Mouse (Mus musculus): ENCODE data around the gene Gli3. TPM values are rescaled to one million over a fixed set of nuclear protein-coding genes. Genes with fewer than 3 reads are reported as not detected.

Gene Gli3
- polyA plus RNA-seq, 1 experiment: 24.7 TPM

- no peaks in the 10 kb centered on the region; the same call in 1 of the 2 replicates for H3K36me3 ChIP-seq (ENCODE audit: control insufficient read depth, insufficient read depth, low read length, poor library complexity, severe bottlenecking)
- H3K27ac ChIP-seq (ENCODE audit: insufficient read depth, low read length): no peak overlapping the region
- H3K4me1 ChIP-seq (ENCODE audit: control insufficient read depth, insufficient read depth, low read length): no peaks in the 10 kb centered on the region
- no peak overlapping the region for H3K9ac ChIP-seq (ENCODE audit: low read depth, poor library complexity, severe bottlenecking)
- H3K9me3 ChIP-seq (replicated peaks; ENCODE audit: control insufficient read depth, insufficient read depth, low read length, poor library complexity, severe bottlenecking): no peaks in the 10 kb centered on the region
- H3K4me3 ChIP-seq (ENCODE audit: low read depth, low read length): no peak overlapping the region
- H3K27me3 ChIP-seq (ENCODE audit: control insufficient read depth, insufficient read depth, low read length, poor library complexity, severe bottlenecking): no peaks in the 10 kb centered on the region
- TF ChIP-seq POLR2A (IDR thresholded peaks at IDR 0.05; ENCODE audit: insufficient read depth, low read length) (no peak), EP300 (IDR thresholded peaks at IDR 0.05; ENCODE audit: insufficient read depth, low read depth, low read length) (no peak), CTCF (IDR thresholded peaks at IDR 0.05; ENCODE audit: low read depth, low read length) (no peak)
Observed at GRCm38 (mm10) chr13:15714331-15714725, 251.3 kb downstream of the Gli3 start.

- Histone ChIP-seq H3K36me3 (ENCODE audit: control insufficient read depth, insufficient read depth, low read length, poor library complexity, severe bottlenecking) (no peaks in the 10 kb centered on the region; the same call in 1 of the 2 replicates), H3K4me1 (ENCODE audit: control insufficient read depth, insufficient read depth, low read length) (no peaks in the 10 kb centered on the region), H3K27ac (ENCODE audit: insufficient read depth, low read length) (no peak overlapping the region), H3K27me3 (ENCODE audit: control insufficient read depth, insufficient read depth, low read length, poor library complexity, severe bottlenecking) (no peaks in the 10 kb centered on the region), H3K9ac (ENCODE audit: low read depth, poor library complexity, severe bottlenecking) (no peak overlapping the region), H3K9me3 (replicated peaks; ENCODE audit: control insufficient read depth, insufficient read depth, low read length, poor library complexity, severe bottlenecking) (no peaks in the 10 kb centered on the region), H3K4me3 (ENCODE audit: low read depth, low read length) (no peak overlapping the region)
- TF ChIP-seq EP300 (IDR thresholded peaks at IDR 0.05; ENCODE audit: insufficient read depth, low read depth, low read length) (no peak), POLR2A (IDR thresholded peaks at IDR 0.05; ENCODE audit: insufficient read depth, low read length) (no peak), CTCF (IDR thresholded peaks at IDR 0.05; ENCODE audit: low read depth, low read length) (peak; percentile 17)
Observed at GRCm38 (mm10) chr13:15714726-15715437, 251.8 kb downstream of the Gli3 start.

GRCm38 (mm10) chr13:15721446-15721845 is 258.4 kb downstream of the Gli3 start:
- Histone ChIP-seq H3K27ac (ENCODE audit: insufficient read depth, low read length) (no peak overlapping the region), H3K4me1 (ENCODE audit: control insufficient read depth, insufficient read depth, low read length) (no peaks in the 10 kb centered on the region), H3K27me3 (ENCODE audit: control insufficient read depth, insufficient read depth, low read length, poor library complexity, severe bottlenecking) (no peaks in the 10 kb centered on the region), H3K4me3 (ENCODE audit: low read depth, low read length) (no peak overlapping the region), H3K9me3 (replicated peaks; ENCODE audit: control insufficient read depth, insufficient read depth, low read length, poor library complexity, severe bottlenecking) (no peaks in the 10 kb centered on the region), H3K36me3 (ENCODE audit: control insufficient read depth, insufficient read depth, low read length, poor library complexity, severe bottlenecking) (no peaks in the 10 kb centered on the region), H3K9ac (ENCODE audit: low read depth, poor library complexity, severe bottlenecking) (no peak overlapping the region)
- no peak for TF ChIP-seq POLR2A (IDR thresholded peaks at IDR 0.05; ENCODE audit: insufficient read depth, low read length)

- H3K36me3 ChIP-seq (ENCODE audit: control insufficient read depth, insufficient read depth, low read length, poor library complexity, severe bottlenecking): no peaks in the 10 kb centered on the region
- no peak overlapping the region for H3K4me3 ChIP-seq (ENCODE audit: low read depth, low read length)
- H3K9ac ChIP-seq (ENCODE audit: low read depth, poor library complexity, severe bottlenecking): no peak overlapping the region
- H3K4me1 ChIP-seq (ENCODE audit: control insufficient read depth, insufficient read depth, low read length): no peaks in the 10 kb centered on the region
- no peaks in the 10 kb centered on the region for H3K9me3 ChIP-seq (replicated peaks; ENCODE audit: control insufficient read depth, insufficient read depth, low read length, poor library complexity, severe bottlenecking)
- H3K27ac ChIP-seq (ENCODE audit: insufficient read depth, low read length): no peak overlapping the region
- TF ChIP-seq POLR2A (IDR thresholded peaks at IDR 0.05; ENCODE audit: insufficient read depth, low read length): no peak
- no peak for TF ChIP-seq EP300 (IDR thresholded peaks at IDR 0.05; ENCODE audit: insufficient read depth, low read depth, low read length)
- no peak for TF ChIP-seq CTCF (IDR thresholded peaks at IDR 0.05; ENCODE audit: low read depth, low read length)
- H3K27me3 ChIP-seq (ENCODE audit: control insufficient read depth, insufficient read depth, low read length, poor library complexity, severe bottlenecking): no peaks in the 10 kb centered on the region
Observed at GRCm38 (mm10) chr13:15722766-15723379, 259.8 kb downstream of the Gli3 start.

GRCm38 (mm10) chr13:15724723-15725122 is 261.7 kb downstream of the Gli3 start:
- Histone ChIP-seq H3K9me3 (replicated peaks; ENCODE audit: control insufficient read depth, insufficient read depth, low read length, poor library complexity, severe bottlenecking) (no peaks in the 10 kb centered on the region), H3K36me3 (ENCODE audit: control insufficient read depth, insufficient read depth, low read length, poor library complexity, severe bottlenecking) (no peaks in the 10 kb centered on the region), H3K4me1 (ENCODE audit: control insufficient read depth, insufficient read depth, low read length) (no peaks in the 10 kb centered on the region), H3K27me3 (ENCODE audit: control insufficient read depth, insufficient read depth, low read length, poor library complexity, severe bottlenecking) (no peaks in the 10 kb centered on the region), H3K27ac (ENCODE audit: insufficient read depth, low read length) (no peak overlapping the region), H3K4me3 (ENCODE audit: low read depth, low read length) (no peak overlapping the region), H3K9ac (ENCODE audit: low read depth, poor library complexity, severe bottlenecking) (no peak overlapping the region)
- TF ChIP-seq EP300 (IDR thresholded peaks at IDR 0.05; ENCODE audit: insufficient read depth, low read depth, low read length) (no peak), POLR2A (IDR thresholded peaks at IDR 0.05; ENCODE audit: insufficient read depth, low read length) (no peak), CTCF (IDR thresholded peaks at IDR 0.05; ENCODE audit: low read depth, low read length) (no peak)

GRCm38 (mm10) chr13:15741771-15742170 is 278.7 kb downstream of the Gli3 start:
- Histone ChIP-seq H3K9ac (ENCODE audit: low read depth, poor library complexity, severe bottlenecking) (no peak overlapping the region), H3K4me1 (ENCODE audit: control insufficient read depth, insufficient read depth, low read length) (no peaks in the 10 kb centered on the region), H3K27me3 (ENCODE audit: control insufficient read depth, insufficient read depth, low read length, poor library complexity, severe bottlenecking) (no peaks in the 10 kb centered on the region), H3K36me3 (ENCODE audit: control insufficient read depth, insufficient read depth, low read length, poor library complexity, severe bottlenecking) (no peaks in the 10 kb centered on the region), H3K4me3 (ENCODE audit: low read depth, low read length) (no peak overlapping the region), H3K9me3 (replicated peaks; ENCODE audit: control insufficient read depth, insufficient read depth, low read length, poor library complexity, severe bottlenecking) (no peaks in the 10 kb centered on the region), H3K27ac (ENCODE audit: insufficient read depth, low read length) (no peak overlapping the region)
- no peak for TF ChIP-seq POLR2A (IDR thresholded peaks at IDR 0.05; ENCODE audit: insufficient read depth, low read length)
- no peak for TF ChIP-seq CTCF (IDR thresholded peaks at IDR 0.05; ENCODE audit: low read depth, low read length)
- no peak for TF ChIP-seq EP300 (IDR thresholded peaks at IDR 0.05; ENCODE audit: insufficient read depth, low read depth, low read length)
